Mouse (Mus musculus): ENCODE measurements around the gene Bbs9. TPM values are rescaled to one million over a fixed set of nuclear protein-coding genes. Genes with fewer than 3 reads are reported as not detected.
"Not testable (repeated sequence)": the region's sequence is repeated elsewhere in the genome, so short reads cannot be mapped to it uniquely, and the experiment has no call there.

Gene Bbs9
- polyA plus RNA-seq, 1 experiment from 2014 or later: 13.2 TPM

DNA sequence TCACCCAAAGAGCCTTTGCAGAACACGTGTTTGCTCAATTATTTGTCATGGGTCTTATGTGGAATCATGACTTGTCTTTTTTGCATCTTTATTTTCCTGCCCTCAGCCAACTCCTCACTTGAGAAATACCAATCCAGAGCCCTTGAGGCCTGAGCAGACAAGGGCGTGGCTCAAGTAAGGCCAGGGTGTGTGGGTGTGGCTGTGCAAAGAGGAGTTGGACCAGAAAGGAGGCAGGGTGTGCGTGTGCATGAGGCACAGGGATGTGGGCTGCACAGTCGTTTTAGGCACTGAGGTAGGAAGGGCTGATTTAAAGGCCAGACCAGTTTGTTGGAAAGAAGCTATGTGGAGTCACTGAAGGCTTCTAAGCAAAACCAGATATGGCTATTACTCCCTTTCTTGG is 373.7 kb downstream of the Bbs9 start:
- Histone ChIP-seq H3K4me3 (no peak overlapping the region), H3K27me3 (ENCODE audit: low read depth, poor library complexity, severe bottlenecking) (no peaks in the 10 kb centered on the region), H3K27ac (replicated peaks) (no peak overlapping the region), H3K9me3 (replicated peaks) (0 out of 2 replicates have a peak, but pooled peaks cover 3% of the 10 kb centered on the region), H3K4me1 (no peaks in the 10 kb centered on the region), H3K36me3 (no peaks in the 10 kb centered on the region)
- no peak for DNase-seq (ENCODE audit: low spot score)
- WGBS: 77% methylated on average over 4 of the region's 4 CpGs

DNA sequence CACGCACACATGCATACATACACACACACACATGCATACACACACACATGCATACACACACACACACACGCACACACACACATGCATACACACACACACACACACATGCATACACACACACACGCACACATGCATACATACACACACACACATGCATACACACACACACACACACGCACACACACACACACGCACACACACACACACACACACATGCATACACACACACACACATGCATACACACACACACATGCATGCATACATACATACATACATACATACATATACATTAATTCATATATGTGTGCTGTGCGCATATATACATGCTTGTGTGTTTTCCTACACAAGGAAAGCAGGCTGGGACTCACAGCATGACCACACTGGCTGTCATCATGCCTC is 393.6 kb downstream of the Bbs9 start:
- WGBS: 81% methylated on average over 6 of the region's 6 CpGs
- not testable (repeated sequence) for DNase-seq (ENCODE audit: low spot score); H3K27me3 ChIP-seq (ENCODE audit: low read depth, poor library complexity, severe bottlenecking); H3K4me3 ChIP-seq; H3K9me3 ChIP-seq (replicated peaks); H3K36me3 ChIP-seq; H3K4me1 ChIP-seq; H3K27ac ChIP-seq (replicated peaks)

DNA sequence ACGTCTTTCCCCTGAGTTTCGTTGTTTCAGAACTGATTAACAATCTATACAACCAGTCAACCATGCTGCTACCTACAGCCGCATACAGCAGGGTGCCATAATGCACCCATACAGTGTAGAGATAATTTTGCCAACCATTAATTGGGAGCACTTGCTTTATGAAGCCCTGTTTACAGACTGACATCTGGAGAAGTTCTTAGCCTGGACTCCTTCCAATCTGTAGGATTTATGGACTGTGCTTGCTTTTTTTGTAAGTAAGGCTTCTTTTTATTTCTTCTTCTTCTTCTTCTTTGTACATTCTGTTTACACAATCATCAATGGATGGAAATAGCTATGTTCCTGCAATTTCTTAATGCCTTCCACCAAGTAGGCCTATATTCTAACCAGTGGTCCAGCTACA is 395.1 kb downstream of the Bbs9 start:
- WGBS: 87% methylated on average over 3 of the region's 3 CpGs
- no peaks in the 10 kb centered on the region for H3K4me1 ChIP-seq
- no peak overlapping the region for H3K4me3 ChIP-seq
- no peak for DNase-seq (ENCODE audit: low spot score)
- H3K9me3 ChIP-seq (replicated peaks): no peaks in the 10 kb centered on the region
- no peaks in the 10 kb centered on the region for H3K27me3 ChIP-seq (ENCODE audit: low read depth, poor library complexity, severe bottlenecking)
- no peaks in the 10 kb centered on the region for H3K36me3 ChIP-seq
- H3K27ac ChIP-seq (replicated peaks): no peak overlapping the region

DNA sequence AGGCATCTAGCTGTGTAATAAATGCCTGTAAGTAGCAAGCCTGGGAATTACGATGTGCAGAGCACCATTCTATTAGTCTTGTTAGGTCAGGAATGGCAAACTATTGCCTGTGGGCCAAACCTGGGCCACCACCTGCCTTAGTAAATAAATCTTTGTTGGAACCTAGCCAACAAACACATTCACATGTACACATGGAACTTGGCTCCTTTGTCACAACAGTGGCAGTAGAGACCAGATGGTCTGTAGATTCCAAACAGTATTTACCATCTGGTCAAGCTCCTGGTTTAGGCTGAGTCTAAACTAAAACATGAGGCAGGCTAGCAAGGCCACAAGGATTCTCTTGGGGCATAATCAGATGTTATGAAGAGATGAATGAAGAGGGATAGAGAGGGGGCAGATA is 399.7 kb downstream of the Bbs9 start:
- no peak overlapping the region for H3K4me3 ChIP-seq
- no peaks in the 10 kb centered on the region for H3K4me1 ChIP-seq
- no peak for DNase-seq (ENCODE audit: low spot score)
- H3K27ac ChIP-seq (replicated peaks): no peak overlapping the region
- 95% methylated on average over 1 of the region's 1 CpGs for WGBS
- H3K36me3 ChIP-seq: no peaks in the 10 kb centered on the region
- no peaks in the 10 kb centered on the region for H3K27me3 ChIP-seq (ENCODE audit: low read depth, poor library complexity, severe bottlenecking)
- H3K9me3 ChIP-seq (replicated peaks): no peaks in the 10 kb centered on the region

- no peaks in the 10 kb centered on the region for H3K27me3 ChIP-seq (ENCODE audit: low read depth, poor library complexity, severe bottlenecking)
- no peak overlapping the region for H3K27ac ChIP-seq (replicated peaks)
- no peaks in the 10 kb centered on the region for H3K9me3 ChIP-seq (replicated peaks)
- H3K36me3 ChIP-seq: no peaks in the 10 kb centered on the region
- DNase-seq (ENCODE audit: low spot score): no peak
- H3K4me3 ChIP-seq: no peak overlapping the region
- no peaks in the 10 kb centered on the region for H3K4me1 ChIP-seq
- 90% methylated on average over 3 of the region's 3 CpGs for WGBS
Observed at GRCm38 (mm10) chr9:22879266-22879665, 403.8 kb downstream of the Bbs9 start.

DNA sequence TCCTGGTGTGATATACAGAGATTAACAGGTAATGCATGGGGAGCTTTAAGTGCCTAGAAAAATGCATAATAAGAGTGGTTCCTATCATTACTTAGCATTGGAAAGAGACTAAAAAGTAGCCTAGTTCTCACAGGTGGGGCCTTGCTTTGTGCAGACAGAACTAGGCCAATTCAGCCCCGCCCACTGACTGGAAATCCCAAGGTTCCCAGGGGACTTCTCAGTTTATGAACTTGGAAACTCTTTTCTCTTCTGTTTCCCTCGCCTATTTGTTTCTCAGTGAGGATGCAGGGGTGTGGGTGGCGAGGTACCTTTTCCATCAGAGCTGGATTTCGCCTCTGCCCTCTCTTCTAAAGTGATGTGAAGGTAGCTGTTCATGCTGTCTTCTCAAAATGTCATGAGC is 410.8 kb downstream of the Bbs9 start:
- Histone ChIP-seq H3K4me3 (no peak overlapping the region), H3K4me1 (no peaks in the 10 kb centered on the region), H3K27ac (replicated peaks) (no peak overlapping the region), H3K36me3 (no peaks in the 10 kb centered on the region), H3K9me3 (replicated peaks) (no peaks in the 10 kb centered on the region), H3K27me3 (ENCODE audit: low read depth, poor library complexity, severe bottlenecking) (no peaks in the 10 kb centered on the region)
- WGBS: 80% methylated on average over 4 of the region's 4 CpGs
- DNase-seq (ENCODE audit: low spot score): no peak

- Histone ChIP-seq H3K9me3 (replicated peaks) (no peaks in the 10 kb centered on the region), H3K4me1 (no peaks in the 10 kb centered on the region), H3K27ac (replicated peaks) (no peak overlapping the region), H3K36me3 (no peaks in the 10 kb centered on the region), H3K4me3 (no peak overlapping the region), H3K27me3 (ENCODE audit: low read depth, poor library complexity, severe bottlenecking) (no peaks in the 10 kb centered on the region)
- 76% methylated on average over 3 of the region's 3 CpGs for WGBS
- DNase-seq (ENCODE audit: low spot score): no peak
Observed at GRCm38 (mm10) chr9:22905434-22905833, 429.9 kb downstream of the Bbs9 start.

DNA sequence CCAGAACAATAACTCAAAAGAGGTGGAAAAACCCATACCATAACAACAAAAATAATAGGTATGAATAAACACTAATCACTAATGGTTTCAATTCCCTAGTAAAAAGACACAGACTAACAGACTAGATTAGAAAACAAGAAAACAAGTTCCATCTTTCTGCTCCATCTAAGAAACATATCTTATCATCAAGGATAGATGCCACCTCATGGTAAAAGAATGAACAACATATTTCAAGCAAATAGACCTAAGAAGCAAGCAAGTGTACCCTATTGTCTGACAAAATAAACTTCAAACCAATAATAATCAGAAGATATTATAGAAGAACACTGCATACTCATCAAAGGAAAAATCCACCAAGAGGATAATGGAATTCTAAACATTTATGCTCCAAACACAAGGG is 441.3 kb downstream of the Bbs9 start:
- Histone ChIP-seq H3K9me3 (replicated peaks) (no peaks in the 10 kb centered on the region), H3K36me3 (no peaks in the 10 kb centered on the region), H3K27ac (replicated peaks) (no peak overlapping the region), H3K4me1 (no peaks in the 10 kb centered on the region), H3K4me3 (no peak overlapping the region), H3K27me3 (ENCODE audit: low read depth, poor library complexity, severe bottlenecking) (no peaks in the 10 kb centered on the region)
- DNase-seq (ENCODE audit: low spot score): no peak

- H3K27me3 ChIP-seq (ENCODE audit: low read depth, poor library complexity, severe bottlenecking): no peaks in the 10 kb centered on the region
- H3K27ac ChIP-seq (replicated peaks): no peak overlapping the region
- no peak for DNase-seq (ENCODE audit: low spot score)
- no peaks in the 10 kb centered on the region for H3K4me1 ChIP-seq
- no peaks in the 10 kb centered on the region for H3K9me3 ChIP-seq (replicated peaks)
- H3K36me3 ChIP-seq: no peaks in the 10 kb centered on the region
- no peak overlapping the region for H3K4me3 ChIP-seq
Observed at GRCm38 (mm10) chr9:22935645-22936044, 460.1 kb downstream of the Bbs9 start.

Other genes with a start within 250 kb of the Bbs9 start
- 5.7 and 6.8 TPM in 2 replicates for gene Zfp599, start 215.8 kb upstream of the Bbs9 start, polyA plus RNA-seq (2016; fragmentation: Nextera tagmentation; extraction: Ambion mirVana)
- 23.1 and 30.3 TPM in 2 replicates for gene Zfp810, start 168.1 kb upstream of the Bbs9 start, polyA plus RNA-seq (2016; fragmentation: Nextera tagmentation; extraction: Ambion mirVana)
- 38.3 and 40.4 TPM in 2 replicates for gene Anln, start 86.5 kb upstream of the Bbs9 start, polyA plus RNA-seq (2016; fragmentation: Nextera tagmentation; extraction: Ambion mirVana)
- 9.5 and 10.4 TPM in 2 replicates for gene 9530077C05Rik, start 64.2 kb upstream of the Bbs9 start, polyA plus RNA-seq (2016; fragmentation: Nextera tagmentation; extraction: Ambion mirVana)
- gene Gm17545, start 21.4 kb upstream of the Bbs9 start, polyA plus RNA-seq (2016; fragmentation: Nextera tagmentation; extraction: Ambion mirVana): not detected in 2 replicates
- gene Rp9, start 6.0 kb upstream of the Bbs9 start, polyA plus RNA-seq (2016; fragmentation: Nextera tagmentation; extraction: Ambion mirVana): 42.9 and 46.5 TPM in 2 replicates